Mouse (Mus musculus) heart, postnatal 25 days (tissue): ENCODE data around the gene Eif1ad. TPM values are rescaled to one million over a fixed set of nuclear protein-coding genes. Genes with fewer than 3 reads are reported as not detected.
A peak's percentile ranks its signal among the peaks of the same experiment; 100 is the strongest.

Experiments
- DNase-seq: peaks from one replicate; pipeline ENCODE4 v3.0.0; 2022; ENCODE audit warnings: low spot score
- intact Hi-C: fragments of 180-260 bp; cut with DNase I; formaldehyde crosslinking; loops from one replicate; pipeline ENCODE4 v1.15.1; 2025
- total RNA-seq, 2 experiments: library from RNA; stranded (reverse); gene quantifications; 2 replicates each; pipeline ENCODE4 v1.2.3; 2021

Gene Eif1ad
- total RNA-seq, 2 experiments from 2014 or later, result 17.6 to 19.4 TPM

GRCm38 (mm10) chr19:5410641-5411040 lies 44.1 kb downstream of the Eif1ad start:
- no peak for DNase-seq
- intact Hi-C loops, result no loop called here

GRCm38 (mm10) chr19:5411961-5412360 lies 45.4 kb downstream of the Eif1ad start:
- no peak for DNase-seq
- intact Hi-C loops, result no loop called here

- intact Hi-C loops, result no loop called here
- DNase-seq, result no peak
Observed at GRCm38 (mm10) chr19:5413840-5414239, 47.3 kb downstream of the Eif1ad start.

- peak; percentile 53 for DNase-seq
- intact Hi-C loops, result no loop called here
Observed at GRCm38 (mm10) chr19:5414534-5414957, 48.0 kb downstream of the Eif1ad start.

GRCm38 (mm10) chr19:5418750-5419466 lies 52.4 kb downstream of the Eif1ad start:
- no peak for DNase-seq
- intact Hi-C loops, result no loop called here

GRCm38 (mm10) chr19:5419630-5420029 lies 53.1 kb downstream of the Eif1ad start:
- DNase-seq, result no peak
- intact Hi-C loops, result no loop called here

- no peak for DNase-seq
- intact Hi-C loops, result no loop called here
Observed at GRCm38 (mm10) chr19:5420579-5420978, 54.0 kb downstream of the Eif1ad start.

Other genes with a start within 250 kb of the Eif1ad start
- 10 to 100 TPM; 47.1 to 53.0 TPM for gene Klc2, start 248.2 kb upstream of the Eif1ad start, total RNA-seq
- 10 to 100 TPM; 21.1 TPM for gene Pacs1, start 93.6 kb upstream of the Eif1ad start, total RNA-seq
- 100 to 1,000 TPM; 110 to 115 TPM for gene Sf3b2, start 71.3 kb upstream of the Eif1ad start, total RNA-seq
- gene Gal3st3, start 68.4 kb upstream of the Eif1ad start, total RNA-seq, result 10 to 100 TPM; 24.5 to 25.7 TPM
- not detected for gene Catsper1, start 31.0 kb upstream of the Eif1ad start, total RNA-seq
- gene Cst6, start 17.2 kb upstream of the Eif1ad start, total RNA-seq, result 1 to 10 TPM; 7.4 to 9.6 TPM
- 100 to 1,000 TPM; 122 to 132 TPM for gene Banf1, start 427 bp downstream of the Eif1ad start, total RNA-seq
- 10 to 100 TPM; 45.3 to 58.7 TPM for gene Sart1, start 22.0 kb downstream of the Eif1ad start, total RNA-seq
- under 1 TPM; 0.28 to 0.88 TPM for gene Tsga10ip, start 35.8 kb downstream of the Eif1ad start, total RNA-seq
- gene Drap1, start 58.2 kb downstream of the Eif1ad start, total RNA-seq, result 100 to 1,000 TPM; 289 to 292 TPM
- 10 to 100 TPM; 34.9 to 36.2 TPM for gene AI837181, start 58.4 kb downstream of the Eif1ad start, total RNA-seq
- not detected for gene Fosl1, start 80.8 kb downstream of the Eif1ad start, total RNA-seq
- 10 to 100 TPM in 1 of 2 experiments, 1 to 10 TPM in 1; 7.8 to 11.9 TPM for gene Ccdc85b, start 91.2 kb downstream of the Eif1ad start, total RNA-seq
- 10 to 100 TPM; 45.5 to 51.0 TPM for gene Fibp, start 93.9 kb downstream of the Eif1ad start, total RNA-seq
- gene Ctsw, start 101.8 kb downstream of the Eif1ad start, total RNA-seq, result under 1 TPM in 1 of 2 experiments, not detected in 1; 0.45 TPM
- gene Efemp2, start 107.2 kb downstream of the Eif1ad start, total RNA-seq, result 10 to 100 TPM in 1 of 2 experiments, 1 to 10 TPM in 1; 9.9 to 10.3 TPM
- gene Mus81, start 121.7 kb downstream of the Eif1ad start, total RNA-seq, result 10 to 100 TPM; 21.0 to 21.5 TPM
- gene Cfl1, start 123.7 kb downstream of the Eif1ad start, total RNA-seq, result 100 to 1,000 TPM; 209 to 212 TPM
- 1 to 10 TPM in 1 of 2 experiments, under 1 TPM in 1; 0.78 to 1.0 TPM for gene 1700020D05Rik, start 137.0 kb downstream of the Eif1ad start, total RNA-seq
- gene Snx32, start 143.8 kb downstream of the Eif1ad start, total RNA-seq, result 1 to 10 TPM; 6.2 to 8.1 TPM
- gene Ovol1, start 193.9 kb downstream of the Eif1ad start, total RNA-seq, result not detected
- gene Ap5b1, start 201.3 kb downstream of the Eif1ad start, total RNA-seq, result 1 to 10 TPM; 3.0 to 3.2 TPM
- gene Rnaseh2c, start 235.1 kb downstream of the Eif1ad start, total RNA-seq, result 10 to 100 TPM; 43.7 to 49.7 TPM
- 10 to 100 TPM; 24.8 to 26.5 TPM for gene Kat5, start 243.5 kb downstream of the Eif1ad start, total RNA-seq